Mouse (Mus musculus) thymus, adult 2 months (tissue): ENCODE measurements at regions not wholly inside any gene's neighbourhood (a gene's known extent, or its start where the extent isn't known, plus 50 kb on each side); places are given as distances from the start of the nearest gene placed in this dataset.

Source experiments
- DNase-seq: peaks from one replicate; pipeline ENCODE4 v3.0.0; 2021
- H3K27ac ChIP-seq: fragments of 200-500 bp; 2 replicates; pipeline ENCODE4 v1.5.1; 2012; ENCODE audit warnings: low read length, control low read depth; ENCODE audit not compliant: control insufficient read depth, insufficient read depth
- H3K27me3 ChIP-seq: fragments of 200-500 bp; 2 replicates; pipeline ENCODE4 v1.6.1; 2012; ENCODE audit warnings: mild to moderate bottlenecking, low read length, moderate library complexity, mixed read lengths; ENCODE audit not compliant: control insufficient read depth, insufficient read depth
- H3K36me3 ChIP-seq: fragments of 200-500 bp; 2 replicates; pipeline ENCODE4 v1.6.1; 2012; ENCODE audit warnings: mild to moderate bottlenecking, low read length, moderate library complexity; ENCODE audit not compliant: control insufficient read depth, insufficient read depth
- H3K4me1 ChIP-seq: fragments of 200-500 bp; replicated peaks from 2 replicates; pipeline ENCODE4 v1.6.1; 2012; ENCODE audit warnings: low read length; ENCODE audit not compliant: control insufficient read depth, insufficient read depth
- H3K4me3 ChIP-seq: fragments of 200-500 bp; 2 replicates; pipeline ENCODE4 v1.5.1; 2012; ENCODE audit warnings: mild to moderate bottlenecking, low read length, control low read depth, moderate library complexity; ENCODE audit not compliant: control insufficient read depth, insufficient read depth
- CTCF ChIP-seq: fragments of 200-500 bp; IDR thresholded peaks from 2 replicates; pipeline ENCODE4 v1.5.1; 2012; ENCODE audit warnings: mild to moderate bottlenecking, control low read depth, low read length, moderate library complexity, borderline replicate concordance; ENCODE audit not compliant: control insufficient read depth, poor library complexity, insufficient read depth; ENCODE audit errors: extremely low read depth
- POLR2A ChIP-seq: fragments of 200-500 bp; IDR thresholded peaks from 2 replicates; pipeline ENCODE4 v1.6.1; 2012; ENCODE audit warnings: mild to moderate bottlenecking, low read length, control low read depth, moderate library complexity; ENCODE audit not compliant: control insufficient read depth, poor library complexity, insufficient read depth; ENCODE audit errors: extremely low read depth
- WGBS: fragments of 180-500 bp; shearing (Covaris S2); methylation state at CpG from one replicate; pipeline ENCODE4 v1.1.7; 2018; 5-methylcytosine and 5-hydroxymethylcytosine counted together

- no peak for TF ChIP-seq CTCF
- no peak for TF ChIP-seq POLR2A
- Histone ChIP-seq H3K4me3 (no peak overlapping the region), H3K36me3 (no peaks in the 10 kb centered on the region), H3K27me3 (no peaks in the 10 kb centered on the region), H3K4me1 (no peaks in the 10 kb centered on the region), H3K27ac (no peak overlapping the region)
- 97% methylated on average over 4 of the region's 4 CpGs for WGBS
- DNase-seq: no peak
These were observed 145.9 kb upstream of the Thbs1 start for GRCm38 (mm10) chr2:117965758-117966157.

- TF ChIP-seq POLR2A (no peak), CTCF (no peak)
- Histone ChIP-seq H3K36me3 (no peaks in the 10 kb centered on the region), H3K4me3 (no peak overlapping the region), H3K27me3 (no peaks in the 10 kb centered on the region), H3K27ac (no peak overlapping the region), H3K4me1 (no peaks in the 10 kb centered on the region)
- DNase-seq: no peak
- WGBS: 33% methylated on average over 1 of the region's 1 CpGs
These were observed 142.9 kb upstream of the Thbs1 start for GRCm38 (mm10) chr2:117968731-117969130.

- TF ChIP-seq POLR2A (no peak), CTCF (no peak)
- H3K36me3 ChIP-seq: no peaks in the 10 kb centered on the region
- no peak for DNase-seq
- no peaks in the 10 kb centered on the region for H3K4me1 ChIP-seq
- no peaks in the 10 kb centered on the region for H3K27me3 ChIP-seq
- no peak overlapping the region for H3K4me3 ChIP-seq
- 95% methylated on average over 5 of the region's 5 CpGs for WGBS
- H3K27ac ChIP-seq: no peak overlapping the region
These were observed 141.0 kb upstream of the Thbs1 start for GRCm38 (mm10) chr2:117970631-117971030.

GRCm38 (mm10) chr2:117977033-117977432, 134.6 kb upstream of the Thbs1 start:
- H3K27me3 ChIP-seq: no peaks in the 10 kb centered on the region
- no peaks in the 10 kb centered on the region for H3K4me1 ChIP-seq
- H3K27ac ChIP-seq: no peak overlapping the region
- DNase-seq: no peak
- no peaks in the 10 kb centered on the region for H3K36me3 ChIP-seq
- WGBS: 82% methylated on average over 9 of the region's 9 CpGs
- no peak overlapping the region for H3K4me3 ChIP-seq
- no peak for TF ChIP-seq CTCF
- no peak for TF ChIP-seq POLR2A

- H3K4me1 ChIP-seq: no peaks in the 10 kb centered on the region
- no peak overlapping the region for H3K27ac ChIP-seq
- H3K27me3 ChIP-seq: no peaks in the 10 kb centered on the region
- no peak for DNase-seq
- no peak overlapping the region for H3K4me3 ChIP-seq
- no peak for TF ChIP-seq POLR2A
- TF ChIP-seq CTCF: no peak
- no peaks in the 10 kb centered on the region for H3K36me3 ChIP-seq
- WGBS: 93% methylated on average over 2 of the region's 2 CpGs
These were observed 130.8 kb upstream of the Thbs1 start for GRCm38 (mm10) chr2:117980856-117981255.

- WGBS: 79% methylated on average over 5 of the region's 5 CpGs
- Histone ChIP-seq H3K27ac (no peak overlapping the region), H3K36me3 (no peaks in the 10 kb centered on the region), H3K4me1 (peaks cover 3% of the 10 kb centered on the region; the same call in 1 of the 2 replicates), H3K27me3 (no peaks in the 10 kb centered on the region), H3K4me3 (no peak overlapping the region)
- no peak for TF ChIP-seq CTCF
- TF ChIP-seq POLR2A: no peak
- no peak for DNase-seq
These were observed 127.1 kb upstream of the Thbs1 start for GRCm38 (mm10) chr2:117984569-117984968.

GRCm38 (mm10) chr2:117987426-117988215, 124.1 kb upstream of the Thbs1 start:
- Histone ChIP-seq H3K27ac (no peak overlapping the region), H3K4me1 (peaks cover 3% of the 10 kb centered on the region; the same call in 1 of the 2 replicates), H3K27me3 (no peaks in the 10 kb centered on the region), H3K4me3 (no peak overlapping the region), H3K36me3 (no peaks in the 10 kb centered on the region)
- TF ChIP-seq POLR2A (no peak), CTCF (no peak)
- WGBS: 91% methylated on average over 10 of the region's 10 CpGs
- no peak for DNase-seq
